Mouse (Mus musculus) lung, adult 2 months (tissue): Measurements from ENCODE around the gene Gipc3.

Experiments
- CTCF ChIP-seq: fragments of 200-500 bp; IDR thresholded peaks from 2 replicates; pipeline ENCODE4 v1.5.1; 2011; ENCODE audit warnings: mild to moderate bottlenecking, low read length, control low read depth; ENCODE audit not compliant: insufficient read depth
- POLR2A ChIP-seq: fragments of 200-500 bp; IDR thresholded peaks from 2 replicates; pipeline ENCODE4 v1.6.1; 2011; ENCODE audit warnings: low read depth, mild to moderate bottlenecking, control low read depth, low read length, borderline replicate concordance; ENCODE audit errors: extremely low read depth

- no peak for TF ChIP-seq CTCF
- TF ChIP-seq POLR2A: no peak
Measured at GRCm38 (mm10) chr10:81322444-81322843, 20.6 kb downstream of the Gipc3 start.
